Mouse (Mus musculus) liver, postnatal 0 days (tissue): Measurements from ENCODE around the gene Mrgprh.

Source experiments
- CTCF ChIP-seq: sonication (generic); IDR thresholded peaks from 2 replicates; pipeline ENCODE4 v1.5.1; 2016; ENCODE audit warnings: antibody characterized with exemption, low read depth
- EP300 ChIP-seq: IDR thresholded peaks from 2 replicates; pipeline ENCODE4 v1.6.1; 2016; ENCODE audit warnings: antibody characterized with exemption, low read depth, mild to moderate bottlenecking

DNA sequence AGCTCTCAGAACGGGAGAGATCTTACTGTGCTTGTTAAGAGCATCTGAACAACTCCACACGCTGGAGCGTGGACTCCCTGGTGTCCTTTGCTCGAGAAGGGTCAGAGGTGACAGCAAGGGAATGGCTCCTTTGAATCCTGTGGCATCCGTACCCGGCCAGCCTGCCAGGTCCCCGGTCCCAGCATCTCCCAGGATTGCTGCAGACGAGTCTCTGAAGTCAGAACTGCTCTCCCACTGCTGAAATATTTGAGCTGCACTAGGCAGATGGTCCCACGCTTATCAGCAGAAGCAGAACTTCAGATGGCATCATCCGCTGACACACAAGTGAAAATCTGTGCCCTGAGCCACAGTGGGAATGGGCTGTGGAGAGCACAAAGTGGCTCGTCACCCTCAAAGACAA lies 24.1 kb upstream of the Mrgprh start:
- TF ChIP-seq CTCF: no peak
- TF ChIP-seq EP300: no peak
